8 mouse cellular contexts compared by ENCODE assay signal in the genomic region with DNA sequence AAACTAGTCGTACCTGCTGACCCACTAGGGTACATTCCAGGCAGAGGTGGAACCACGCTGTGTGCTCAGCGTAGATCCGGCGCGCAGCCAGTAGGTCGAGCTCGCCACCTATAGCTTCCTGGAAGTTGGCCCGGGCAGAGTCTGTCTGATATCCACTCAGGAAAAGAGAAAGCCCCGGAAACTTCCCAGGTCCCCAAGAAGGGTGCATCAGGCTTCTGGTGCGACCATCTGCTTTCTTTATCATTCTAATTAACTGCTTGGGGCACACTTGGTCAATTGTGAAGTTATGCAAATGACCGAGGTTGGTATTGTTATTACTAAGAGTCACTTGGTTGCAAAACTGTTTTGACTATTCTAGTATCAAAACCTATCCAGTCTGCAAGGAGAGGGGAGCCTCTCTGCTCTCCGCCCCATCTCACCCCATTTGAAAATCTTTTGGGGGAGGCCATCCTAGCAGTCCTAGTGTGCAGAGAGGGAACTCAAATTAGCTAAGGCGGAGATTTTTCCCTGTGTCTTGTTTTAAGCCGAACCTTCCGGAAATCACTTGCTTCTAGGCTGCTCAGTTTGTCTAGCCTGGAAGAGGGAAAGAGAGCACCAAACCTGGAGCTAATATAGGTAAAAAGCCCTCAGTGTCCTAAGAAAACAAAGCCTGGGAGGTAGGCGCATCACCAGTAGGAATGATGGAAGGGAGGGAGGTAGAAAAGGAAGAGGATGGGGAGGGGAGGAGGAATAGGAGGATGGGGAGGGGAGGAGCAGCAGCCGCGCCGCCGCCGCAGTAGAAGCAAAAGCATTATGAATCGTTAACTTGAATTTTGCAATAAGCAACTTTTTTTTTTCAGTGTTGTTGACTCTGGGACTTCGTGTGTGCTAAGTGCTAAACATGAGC. TPM values are rescaled to one million over a fixed set of nuclear protein-coding genes. Genes with fewer than 3 reads are reported as not detected.
DNase-seq lines count a peak whose midpoint lies in the region; ATAC-seq and TF ChIP-seq lines count a peak whose summit lies in the region.

No protein-coding gene starts in this region.

- no peaks in the 10 kb centered on the region for H3K36me3 ChIP-seq in kidney, adult 2 months (ENCODE audit: control insufficient read depth, insufficient read depth, low read length)
- H3K36me3 ChIP-seq in embryonic facial prominence, embryonic 13.5 days = no peaks in the 10 kb centered on the region
- no peaks in the 10 kb centered on the region for H3K36me3 ChIP-seq in lung, postnatal 0 days (ENCODE audit: insufficient read depth, low read length)

- H3K4me2 ChIP-seq in embryonic facial prominence, embryonic 13.5 days = peak overlapping the region; percentile 65
- H3K4me2 ChIP-seq in lung, postnatal 0 days (replicated peaks; ENCODE audit: low read depth, low read length) = peak overlapping the region; percentile 68

- no peak overlapping the region for H3K27ac ChIP-seq in kidney, adult 2 months (ENCODE audit: insufficient read depth, low read depth, low read length)
- H3K27ac ChIP-seq in embryonic facial prominence, embryonic 13.5 days = 0 out of 2 replicates have a peak overlapping the region, but pooled peaks have one; percentile 1
- no peak overlapping the region for H3K27ac ChIP-seq in lung, postnatal 0 days (ENCODE audit: low read length)

- no peak for TF ChIP-seq CTCF in kidney, adult 2 months (conservative IDR thresholded peaks at IDR 0.05; ENCODE audit: insufficient read depth, insufficient read length, low read depth, low read length)
- TF ChIP-seq CTCF in lung, postnatal 0 days (IDR thresholded peaks at IDR 0.05) = peak; percentile 40

- TF ChIP-seq POLR2A in kidney, adult 2 months (IDR thresholded peaks at IDR 0.05; ENCODE audit: low read depth, low read length) = no peak

- no peak for TF ChIP-seq EP300 in lung, postnatal 0 days (IDR thresholded peaks at IDR 0.05)

- H3K9ac ChIP-seq in embryonic facial prominence, embryonic 13.5 days = peak overlapping the region; percentile 55
- H3K9ac ChIP-seq in lung, postnatal 0 days (replicated peaks; ENCODE audit: low read depth) = peak overlapping the region; percentile 36; the same call in 1 of the 2 replicates

- DNase-seq in kidney, adult 2 months = no peak
- no peak for DNase-seq in kidney, adult 18-20 months
- DNase-seq in NIH3T3 (ENCODE audit: low read depth) = peak; percentile 42
- DNase-seq in lung, postnatal 0 days (ENCODE audit: low spot score) = peak; percentile 65
- DNase-seq in retina, embryonic 14.5 days (ENCODE audit: low spot score) = peak; percentile 28
- DNase-seq in adipocyte (ENCODE audit: low spot score) = no peak

- H3K9me3 ChIP-seq in embryonic facial prominence, embryonic 13.5 days = no peaks in the 10 kb centered on the region
- H3K9me3 ChIP-seq in lung, postnatal 0 days (ENCODE audit: low read length) = no peaks in the 10 kb centered on the region

- peak overlapping the region; percentile 49 for H3K4me3 ChIP-seq in kidney, adult 2 months (ENCODE audit: insufficient read depth, low read depth, low read length)
- peak overlapping the region; percentile 40 for H3K4me3 ChIP-seq in embryonic facial prominence, embryonic 13.5 days
- H3K4me3 ChIP-seq in lung, postnatal 0 days (ENCODE audit: low read depth, low read length) = peak overlapping the region; percentile 38

- 6% methylated on average over 24 of the region's 24 CpGs for WGBS in kidney, adult 2 months
- 5% methylated on average over 24 of the region's 24 CpGs for WGBS in embryonic facial prominence, embryonic 13.5 days
- 3% methylated on average over 24 of the region's 24 CpGs for WGBS in lung, postnatal 0 days

- ATAC-seq in embryonic facial prominence, embryonic 13.5 days (ENCODE audit: insufficient number of reproducible peaks, insufficient read depth, low FRiP score, low TSS enrichment, low read depth) = no peak
- ATAC-seq in inflammation-experienced regulatory T-cells, adult 6 months = peak; percentile 43
- peak; percentile 49; the same call in 1 of the 2 replicates for ATAC-seq in lung, postnatal 0 days

- H3K4me1 ChIP-seq in kidney, adult 2 months (ENCODE audit: control insufficient read depth, insufficient read depth, low read length) = no peaks in the 10 kb centered on the region; the same call in 1 of the 2 replicates
- peaks cover 14% of the 10 kb centered on the region; the same call in 1 of the 2 replicates for H3K4me1 ChIP-seq in embryonic facial prominence, embryonic 13.5 days
- H3K4me1 ChIP-seq in lung, postnatal 0 days (ENCODE audit: insufficient read depth, low read depth, low read length) = no peaks in the 10 kb centered on the region

- H3K27me3 ChIP-seq in kidney, adult 2 months (replicated peaks; ENCODE audit: control insufficient read depth, insufficient read depth, low read length) = no peaks in the 10 kb centered on the region
- H3K27me3 ChIP-seq in embryonic facial prominence, embryonic 13.5 days = peaks cover 9% of the 10 kb centered on the region
- H3K27me3 ChIP-seq in lung, postnatal 0 days (replicated peaks; ENCODE audit: insufficient read depth, low read length) = no peaks in the 10 kb centered on the region

RNA-seq across cellular contexts. Expression of a gene that starts 26.4 kb away (rescaled TPM):
- 8.9 and 9.4 TPM in 2 replicates for polyA plus RNA-seq in kidney, adult 2 months (2012; rRNA removed)
- polyA plus RNA-seq in embryonic facial prominence, embryonic 13.5 days (2015; fragmentation: Nextera tagmentation; extraction: Ambion mirVana) = 0.27 and 0.37 TPM in 2 replicates
- 1 to 10 TPM in 1 of 3 experiments, under 1 TPM in 2; 0.24 to 1.2 (median 0.25) TPM for polyA plus RNA-seq in inflammation-experienced regulatory T-cells, adult 6 months (2017; shearing (Covaris generic))
- 0.06 and 0.12 TPM in 2 replicates for polyA plus RNA-seq in lung, postnatal 0 days (2015; fragmentation: Nextera tagmentation; extraction: Ambion mirVana)

RNA-seq across cellular contexts. Expression of a gene that starts 30.4 kb away (rescaled TPM):
- polyA plus RNA-seq in kidney, adult 2 months (2012; rRNA removed) = 8.4 and 8.9 TPM in 2 replicates
- 75.3 and 84.7 TPM in 2 replicates for polyA plus RNA-seq in embryonic facial prominence, embryonic 13.5 days (2015; fragmentation: Nextera tagmentation; extraction: Ambion mirVana)
- polyA plus RNA-seq in inflammation-experienced regulatory T-cells, adult 6 months (2017; shearing (Covaris generic)) = 10 to 100 TPM; 38.6 to 45.4 (median 42.8) TPM
- 44.9 and 48.4 TPM in 2 replicates for polyA plus RNA-seq in lung, postnatal 0 days (2015; fragmentation: Nextera tagmentation; extraction: Ambion mirVana)

Comparison
In these comparisons a context has a peak if more than half of its experiments do, and no peak if none do; other contexts are left out.
1. DNase-seq: peak in NIH3T3 (single experiment), lung, postnatal 0 days (single experiment) and retina, embryonic 14.5 days (single experiment); none in kidney, adult 2 months (single experiment), kidney, adult 18-20 months (single experiment) and adipocyte (single experiment).
2. Peak in every context shown above with its lines, with median percentiles within 50 percentile points of each other: H3K4me3 ChIP-seq.